Mouse (Mus musculus) thymus, postnatal 25 days (tissue): ENCODE results near the gene Stac2.

Experiments used
- DNase-seq: peaks from one replicate; pipeline ENCODE4 v3.0.0; 2022

Stac2 gene

DNA sequence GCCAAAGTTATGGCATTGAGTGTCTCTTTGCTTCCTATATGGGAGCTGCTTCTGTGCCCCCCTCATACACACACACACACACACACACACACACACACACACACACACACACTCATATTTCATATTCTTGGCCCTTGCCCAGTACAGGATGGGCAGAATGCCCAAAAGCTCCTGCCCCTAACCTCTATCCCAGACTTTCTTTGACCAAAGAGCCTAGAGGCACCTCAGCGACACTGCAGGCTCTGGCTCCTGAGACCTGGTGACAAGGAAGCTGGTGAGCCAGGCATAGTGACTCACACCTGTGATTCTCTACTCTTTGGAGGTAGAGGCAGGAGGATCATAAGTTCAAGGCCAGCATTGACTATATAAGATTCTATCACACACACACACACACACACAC lies 32.6 kb downstream of the Stac2 start:
- no peak for DNase-seq

DNA sequence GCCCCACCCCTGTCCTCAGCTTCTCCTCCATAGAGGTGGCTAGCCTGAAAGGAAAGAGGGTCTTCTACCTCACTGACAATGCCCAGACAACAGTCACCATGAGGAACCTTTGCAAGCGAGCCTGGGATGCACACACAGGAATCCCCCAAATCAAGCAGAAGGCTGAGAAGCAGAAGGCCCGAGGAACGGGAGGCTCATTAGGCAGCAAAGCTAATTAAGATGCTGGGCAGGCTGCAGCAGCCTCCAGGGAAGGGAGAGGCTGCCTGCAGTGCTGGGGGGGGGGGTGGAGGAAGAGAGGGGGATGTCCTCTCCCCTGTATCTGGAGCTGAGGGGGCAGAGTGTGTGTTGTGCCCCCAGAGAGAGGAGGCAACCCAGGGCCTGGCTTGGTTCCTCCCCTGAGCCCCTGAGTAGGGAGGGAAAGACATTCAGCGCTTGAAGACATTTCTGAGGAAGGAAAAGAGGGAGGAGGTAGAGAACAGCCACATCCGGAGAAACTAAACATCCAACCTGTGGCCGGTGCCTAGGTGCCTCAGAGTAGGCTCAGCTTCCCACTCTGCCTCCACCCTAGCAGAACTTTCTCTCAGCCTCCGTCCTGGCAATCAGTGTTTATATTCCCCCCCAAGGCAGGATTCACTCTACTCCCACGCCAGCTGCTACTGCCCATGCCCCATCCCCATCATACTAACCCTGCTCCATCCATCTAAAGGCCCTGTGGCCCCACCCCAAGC lies 33.2 kb downstream of the Stac2 start:
- DNase-seq = peak; percentile 39

DNA sequence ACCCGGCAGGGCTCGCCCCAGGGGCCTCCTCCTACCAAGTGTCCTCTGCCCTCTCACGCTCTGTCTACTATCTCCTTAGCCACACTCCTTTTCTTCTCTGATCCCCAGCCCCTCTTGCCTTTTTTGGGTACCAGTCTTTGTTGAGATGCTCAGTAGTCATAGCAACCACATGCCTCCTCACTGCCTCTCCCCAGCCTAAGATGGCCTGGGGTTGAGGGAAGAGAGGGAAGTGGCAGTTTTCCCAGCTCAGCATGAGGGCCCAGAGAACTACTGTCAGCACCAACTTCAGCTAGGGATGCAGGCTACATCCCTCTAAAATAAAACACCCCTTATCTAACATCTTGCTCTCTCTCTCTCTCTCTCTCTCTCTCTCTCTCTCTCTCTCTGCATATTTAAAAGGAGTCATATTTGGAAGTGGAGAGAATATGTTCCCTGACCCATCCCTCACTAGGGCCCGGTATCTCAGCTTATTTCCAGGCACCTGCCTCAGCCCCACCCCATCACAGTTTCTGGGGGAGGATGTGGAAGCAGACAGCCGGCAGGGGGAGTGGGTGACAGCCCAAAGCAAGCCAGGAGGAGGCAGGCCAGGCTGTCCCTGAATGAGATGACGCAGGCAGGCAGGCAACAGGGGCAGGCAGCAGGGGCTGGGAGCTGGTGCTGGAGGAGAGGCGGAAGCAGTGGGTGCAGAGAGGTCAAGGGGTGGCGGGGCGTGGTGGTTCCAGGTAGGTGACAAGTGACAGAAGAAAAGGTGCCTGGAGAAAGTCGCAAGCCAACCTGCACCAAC lies 34.2 kb downstream of the Stac2 start:
- DNase-seq = peak; percentile 84

DNA sequence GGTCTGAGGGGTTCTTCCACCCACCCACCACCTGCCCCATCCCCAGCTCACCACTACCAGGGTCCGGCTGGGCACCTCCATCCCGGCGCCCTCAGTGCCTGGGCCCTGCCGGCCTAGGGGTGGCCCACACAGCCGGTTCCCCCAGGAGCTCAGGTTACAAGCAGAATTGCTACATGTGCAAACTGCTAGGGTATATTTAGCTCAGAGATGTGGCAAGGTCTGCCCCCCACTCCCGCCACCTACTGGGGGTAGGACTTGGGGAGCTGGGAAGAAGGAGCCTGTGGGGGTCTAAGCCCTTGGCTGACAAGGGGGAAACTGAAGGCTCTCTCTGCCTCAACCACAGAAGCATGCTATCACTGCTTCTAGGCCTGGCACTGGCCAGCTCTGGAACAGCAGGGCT lies 35.0 kb downstream of the Stac2 start:
- DNase-seq = no peak

DNA sequence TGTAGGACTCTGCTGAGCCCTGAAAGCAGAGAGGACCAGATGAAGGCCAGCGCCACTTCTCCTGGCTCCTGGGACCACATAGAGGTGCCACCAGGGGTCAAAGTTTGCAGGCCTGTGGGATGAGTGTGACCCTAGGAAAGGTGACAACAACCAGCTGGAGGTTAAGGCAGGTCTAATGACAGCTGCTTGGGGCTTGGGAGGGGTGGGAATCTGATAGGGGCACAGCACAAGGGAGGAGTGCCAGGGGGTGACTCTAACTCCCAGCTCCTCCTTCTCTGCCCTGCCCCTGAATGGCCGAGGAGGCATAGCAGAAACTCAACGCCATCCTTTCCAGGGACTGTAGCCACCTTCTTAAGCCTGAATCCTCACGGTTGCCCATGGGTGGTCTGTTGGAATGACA lies 36.4 kb downstream of the Stac2 start:
- DNase-seq = no peak

DNA sequence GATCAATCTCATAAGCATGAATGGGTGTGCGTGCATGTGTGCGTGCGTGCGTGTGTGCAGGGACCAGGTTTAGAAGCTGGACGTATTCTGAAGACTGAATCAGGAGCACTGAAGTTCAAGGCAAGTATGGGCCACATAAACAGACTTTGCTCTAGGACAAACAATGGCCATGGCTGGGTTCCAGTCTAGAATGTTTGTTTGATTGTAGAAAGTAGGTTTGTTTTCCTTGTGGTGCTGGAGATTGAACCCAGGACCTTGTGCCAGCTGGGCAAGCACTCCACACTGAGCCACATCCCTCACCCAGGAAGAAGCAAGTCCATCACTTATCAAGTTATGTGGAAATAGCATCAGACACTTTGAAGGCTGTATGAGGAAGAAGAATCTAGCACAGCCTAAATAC lies 37.1 kb downstream of the Stac2 start:
- no peak for DNase-seq

DNA sequence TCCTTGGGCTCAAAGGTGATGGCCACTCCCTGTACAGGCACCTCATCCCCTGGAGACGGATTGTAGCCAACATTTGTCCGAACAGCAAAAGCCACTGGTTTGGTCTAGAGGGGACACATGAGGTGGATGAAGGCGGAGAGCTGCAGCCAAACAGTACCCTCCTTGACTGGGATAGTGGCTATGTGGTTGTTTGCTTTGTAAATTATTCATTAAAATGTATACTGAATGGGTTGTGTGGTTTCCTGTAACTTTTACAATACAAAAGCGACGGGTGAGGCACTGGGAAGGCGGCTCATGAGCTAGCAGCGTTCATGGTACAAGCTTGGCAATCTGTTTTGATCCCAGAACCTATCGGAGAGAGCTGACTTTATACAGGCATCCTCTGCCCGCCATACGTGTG lies 40.4 kb downstream of the Stac2 start:
- no peak for DNase-seq

DNA sequence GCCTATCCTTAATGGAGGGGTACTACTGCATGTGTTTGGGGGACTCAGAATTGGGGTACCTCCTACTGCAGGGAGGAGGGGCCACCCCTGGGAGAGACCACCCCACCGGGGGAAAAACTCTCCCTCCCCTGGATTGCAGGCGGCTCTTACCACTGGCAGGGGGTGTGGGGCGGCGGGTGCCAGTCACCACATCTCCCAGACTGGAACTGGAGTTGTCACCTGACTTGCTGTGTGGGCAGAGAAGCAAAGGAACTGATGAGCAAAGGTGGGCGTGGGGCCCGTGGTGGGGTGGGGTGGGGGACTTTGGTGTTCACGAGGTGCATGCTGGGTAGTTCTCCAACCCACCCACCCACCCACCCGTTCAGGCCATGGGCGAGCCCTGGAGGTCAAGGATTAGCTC lies 41.5 kb downstream of the Stac2 start:
- DNase-seq = no peak

DNA sequence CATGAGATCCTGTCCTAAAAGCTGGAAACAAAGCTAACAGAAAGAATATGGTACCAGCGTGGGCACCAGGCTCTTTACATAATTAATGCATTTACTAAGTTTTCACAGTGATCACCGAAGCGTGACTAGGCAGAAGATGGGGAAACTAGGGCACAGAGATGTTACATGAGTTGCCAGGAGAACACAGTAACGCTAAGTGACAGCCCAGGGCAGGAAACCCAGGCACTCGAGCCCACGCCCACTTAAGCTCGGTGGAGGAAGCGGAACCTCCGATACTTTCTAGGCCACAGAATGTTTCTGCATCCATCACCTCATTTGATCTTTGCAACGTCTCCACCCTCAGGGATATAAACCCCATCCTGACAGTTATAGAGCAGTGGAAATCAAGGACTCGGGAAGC lies 45.2 kb downstream of the Stac2 start:
- DNase-seq = no peak

DNA sequence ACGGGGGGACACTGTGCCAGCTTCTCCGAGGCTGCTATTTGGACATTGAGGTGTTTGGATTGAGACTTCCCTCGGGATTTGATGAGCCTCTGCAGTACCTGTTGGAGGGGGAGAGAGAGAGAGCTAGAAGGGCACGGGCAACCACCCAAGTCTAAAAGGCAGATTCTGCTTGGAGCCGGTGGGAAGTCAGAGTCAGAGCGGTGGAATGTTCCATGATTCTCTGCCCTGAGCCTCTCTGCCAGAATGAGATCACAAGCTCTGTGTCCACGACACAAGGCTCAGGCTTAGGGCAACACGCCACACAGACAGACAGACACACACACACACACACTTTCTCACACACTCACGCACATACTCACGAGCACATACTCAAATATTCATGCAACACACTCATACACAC lies 47.6 kb downstream of the Stac2 start:
- no peak for DNase-seq

DNA sequence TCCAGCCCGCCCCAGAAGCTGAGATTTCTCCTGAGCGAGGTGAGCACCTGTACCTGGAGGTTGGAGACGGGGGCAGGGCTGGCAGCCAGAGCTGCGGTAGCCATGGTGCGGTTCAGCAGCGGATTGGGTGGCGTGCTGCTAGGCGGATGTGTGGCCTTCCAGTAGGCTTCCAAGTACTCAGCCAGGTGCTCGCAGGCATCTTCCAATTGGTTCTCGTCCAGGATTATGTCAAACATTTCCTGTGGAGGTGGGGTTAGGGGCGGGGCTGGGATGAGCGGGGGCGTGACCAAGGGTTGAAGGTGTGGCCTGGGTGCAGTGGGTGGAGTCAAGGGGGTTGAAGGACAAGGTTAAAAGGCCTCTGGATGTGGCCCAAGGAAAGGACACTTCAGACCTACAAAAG lies 48.2 kb downstream of the Stac2 start:
- DNase-seq = no peak

DNA sequence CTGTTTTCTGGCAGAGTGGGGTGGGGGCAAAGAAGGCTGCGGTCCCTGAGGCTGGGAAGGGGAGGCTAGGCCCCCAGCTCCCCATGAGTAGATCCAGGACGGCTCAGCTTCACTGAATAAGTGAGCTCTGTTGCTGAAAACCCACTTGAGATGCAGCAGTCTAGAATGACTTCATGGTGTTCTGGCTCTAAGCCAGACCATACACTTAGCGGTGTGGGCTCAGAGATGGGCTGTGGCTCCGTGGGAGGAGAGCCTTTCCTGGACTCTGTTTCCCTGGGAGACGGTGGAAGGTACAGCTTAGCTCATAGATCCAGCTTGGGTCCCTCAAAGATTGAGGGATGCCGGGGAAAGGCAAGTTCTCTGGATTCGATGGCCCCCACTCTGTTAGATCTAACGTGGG lies 49.1 kb downstream of the Stac2 start:
- no peak for DNase-seq

DNA sequence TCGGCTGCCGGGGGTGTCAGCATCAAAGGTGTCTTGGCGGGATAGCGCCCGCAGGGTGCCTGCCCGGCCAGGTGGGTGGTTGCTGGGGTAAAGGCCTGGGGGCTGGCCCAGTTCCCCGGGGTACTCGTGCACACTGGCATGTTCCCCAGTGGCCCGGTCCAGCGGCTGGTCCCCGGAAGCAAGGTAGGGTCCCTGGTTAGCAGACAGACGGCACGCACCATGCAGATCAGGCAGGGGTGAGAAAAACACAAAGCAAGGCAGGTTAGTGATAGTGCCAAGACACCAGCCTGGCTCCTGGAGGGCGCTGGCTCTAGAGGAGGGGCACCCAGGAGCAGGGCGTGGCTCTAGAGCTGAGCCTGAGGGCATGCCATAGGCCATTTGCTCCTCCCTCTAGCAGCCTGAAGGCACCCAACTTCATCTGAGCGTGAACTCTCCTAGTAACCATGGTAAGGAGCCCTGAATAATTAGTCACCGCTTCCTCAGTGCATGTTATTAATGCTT lies 50.0 kb downstream of the Stac2 start:
- DNase-seq = no peak

DNA sequence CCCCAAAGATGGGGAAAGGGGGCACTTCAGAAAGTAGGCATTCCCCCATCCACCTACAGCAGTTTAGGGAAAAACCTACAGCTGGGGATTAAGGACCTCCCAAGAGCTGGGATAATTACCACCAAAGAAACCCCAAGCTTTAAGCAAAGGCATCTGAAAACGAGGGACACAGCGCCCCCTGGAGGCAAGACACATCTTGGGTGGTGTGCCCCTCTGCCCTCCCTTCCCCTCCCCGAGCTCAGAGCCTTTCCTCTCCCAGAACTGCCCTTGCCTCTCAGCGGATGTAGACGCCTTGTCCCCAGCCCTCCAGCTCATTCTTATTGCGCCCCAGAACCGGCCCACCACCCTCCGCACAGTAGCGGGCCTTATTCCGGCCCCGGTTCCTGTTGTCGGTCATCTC lies 50.6 kb downstream of the Stac2 start:
- peak; percentile 96 for DNase-seq

DNA sequence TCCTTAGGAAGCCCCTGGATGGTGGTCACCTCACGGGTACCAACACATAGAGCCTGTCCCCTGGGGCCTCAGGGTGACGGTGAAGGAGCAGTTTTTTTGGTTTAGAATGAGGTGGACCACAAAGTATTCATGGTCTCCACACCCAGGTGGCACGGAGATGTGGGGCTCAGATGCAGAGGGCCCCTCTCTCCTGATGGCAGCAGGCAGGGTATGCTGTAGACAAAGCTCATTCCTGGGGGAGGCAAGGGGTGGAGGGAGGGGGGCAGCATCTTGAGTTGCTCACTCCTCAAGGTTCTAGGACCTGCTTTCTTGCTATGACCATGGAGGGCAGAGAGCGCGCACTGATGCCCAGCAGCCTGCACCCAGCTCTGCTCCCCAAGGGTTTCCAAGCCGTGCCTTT lies 51.3 kb downstream of the Stac2 start:
- peak; percentile 58 for DNase-seq

DNA sequence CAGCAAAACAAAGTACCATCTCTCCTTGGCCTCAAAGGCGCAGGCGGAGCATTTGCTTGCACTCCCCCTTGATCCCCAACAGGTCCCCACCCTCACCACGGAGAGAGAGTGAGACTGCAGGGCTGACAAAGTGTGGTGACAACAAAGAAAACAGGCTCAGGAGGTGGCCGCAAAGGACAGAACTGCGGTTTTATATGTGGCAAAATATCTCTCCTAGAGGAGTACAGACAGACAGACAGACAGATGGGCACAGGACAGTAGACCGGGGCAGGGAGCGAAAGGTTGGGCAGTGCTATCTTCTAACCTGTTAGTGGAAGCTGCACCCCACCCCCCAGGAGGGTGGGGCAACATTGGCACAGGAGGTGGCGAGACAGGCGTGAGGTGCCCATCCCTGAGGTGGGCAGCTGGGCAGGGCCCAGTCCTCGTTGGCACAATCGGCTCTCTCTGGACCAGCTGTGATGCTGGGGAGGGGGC lies 51.9 kb downstream of the Stac2 start:
- peak; percentile 85 for DNase-seq

DNA sequence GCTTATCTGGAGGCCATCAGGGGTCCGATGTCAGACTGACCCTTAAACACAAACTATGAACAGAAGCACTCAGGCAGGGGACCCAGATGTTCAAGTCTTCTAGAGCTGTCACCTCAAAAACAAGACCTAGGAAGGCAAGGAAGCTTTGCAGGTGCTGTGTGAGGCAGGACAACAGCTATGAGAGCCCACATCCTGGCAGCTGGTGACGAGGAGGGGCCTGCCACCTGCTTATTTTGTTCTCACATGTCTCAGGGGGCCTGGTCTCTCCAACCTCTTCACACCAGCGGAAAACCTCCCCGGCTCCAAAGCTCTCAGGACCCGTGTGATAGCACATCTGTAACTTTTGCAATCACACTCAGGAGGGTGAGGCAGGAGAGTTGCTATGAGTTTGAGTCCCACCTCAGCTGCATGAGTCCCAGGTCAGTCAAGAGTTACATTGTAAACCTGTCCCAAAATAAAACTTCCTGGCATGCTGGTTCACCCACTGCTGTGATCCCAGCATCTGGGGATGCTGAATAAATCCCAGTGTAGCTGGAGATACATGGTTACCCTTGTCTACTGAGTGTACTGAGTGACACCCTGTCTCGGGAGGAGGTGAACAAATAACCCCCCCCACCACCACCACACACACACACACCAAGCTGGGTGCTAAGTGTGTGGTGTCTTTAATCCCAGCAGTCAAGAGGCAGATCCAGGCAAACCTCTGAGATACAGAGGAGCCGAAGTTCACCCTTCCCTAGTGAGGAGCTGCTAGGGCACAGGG lies 52.7 kb downstream of the Stac2 start:
- peak; percentile 90 for DNase-seq

DNA sequence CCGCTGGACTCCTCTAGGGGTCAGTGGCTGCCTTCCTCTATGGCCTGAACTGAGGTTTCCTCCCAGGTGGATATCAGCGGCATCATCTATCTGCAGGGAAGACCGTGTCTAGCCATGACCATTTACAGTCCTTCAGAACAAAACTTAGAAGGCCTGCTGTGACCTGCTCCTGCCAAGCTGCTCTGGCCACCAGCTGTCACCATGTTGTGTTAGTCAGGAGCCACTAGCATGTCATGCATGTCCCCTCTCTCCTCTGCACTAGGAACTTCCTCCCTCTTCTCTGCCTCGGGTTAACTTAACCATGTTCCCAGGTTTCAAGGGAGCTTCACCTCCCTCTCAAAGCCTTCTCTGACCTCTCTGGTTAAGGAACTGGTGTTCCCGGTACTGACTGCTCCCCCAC lies 53.5 kb downstream of the Stac2 start:
- DNase-seq = peak; percentile 42

DNA sequence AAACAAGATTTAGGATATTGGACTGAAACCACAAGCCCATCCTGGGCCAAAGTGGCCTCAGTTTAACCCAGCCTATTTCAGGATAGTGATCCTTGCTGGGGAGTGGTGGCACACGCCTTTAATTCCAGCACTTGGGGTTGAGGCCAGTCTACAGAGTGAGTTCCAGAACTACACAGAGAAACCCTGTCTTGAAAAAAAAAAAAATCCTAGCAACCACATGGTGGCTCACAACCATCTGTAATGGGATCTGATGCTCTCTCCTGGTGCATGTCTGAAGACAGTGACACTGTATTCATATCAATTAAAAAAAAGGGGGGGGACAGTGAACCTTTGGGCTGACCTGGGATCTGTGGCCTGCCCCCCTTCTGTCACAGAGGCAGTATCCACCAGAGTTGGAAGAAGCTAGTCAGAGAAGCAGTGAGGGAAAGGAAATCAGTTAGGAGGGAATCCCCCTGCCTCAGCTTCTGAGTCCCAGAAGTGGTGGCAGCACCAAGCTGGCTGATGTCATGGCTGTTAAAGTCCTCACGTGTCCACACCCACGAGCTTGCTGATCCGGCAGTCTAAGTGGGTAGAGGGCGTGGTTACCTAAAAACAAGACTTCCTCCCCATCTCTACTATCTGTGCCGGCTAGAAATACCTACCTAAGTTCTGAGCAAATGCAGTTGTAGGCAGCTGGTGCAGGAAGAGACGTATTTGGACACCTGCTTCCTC lies 54.2 kb downstream of the Stac2 start:
- peak; percentile 75 for DNase-seq

DNA sequence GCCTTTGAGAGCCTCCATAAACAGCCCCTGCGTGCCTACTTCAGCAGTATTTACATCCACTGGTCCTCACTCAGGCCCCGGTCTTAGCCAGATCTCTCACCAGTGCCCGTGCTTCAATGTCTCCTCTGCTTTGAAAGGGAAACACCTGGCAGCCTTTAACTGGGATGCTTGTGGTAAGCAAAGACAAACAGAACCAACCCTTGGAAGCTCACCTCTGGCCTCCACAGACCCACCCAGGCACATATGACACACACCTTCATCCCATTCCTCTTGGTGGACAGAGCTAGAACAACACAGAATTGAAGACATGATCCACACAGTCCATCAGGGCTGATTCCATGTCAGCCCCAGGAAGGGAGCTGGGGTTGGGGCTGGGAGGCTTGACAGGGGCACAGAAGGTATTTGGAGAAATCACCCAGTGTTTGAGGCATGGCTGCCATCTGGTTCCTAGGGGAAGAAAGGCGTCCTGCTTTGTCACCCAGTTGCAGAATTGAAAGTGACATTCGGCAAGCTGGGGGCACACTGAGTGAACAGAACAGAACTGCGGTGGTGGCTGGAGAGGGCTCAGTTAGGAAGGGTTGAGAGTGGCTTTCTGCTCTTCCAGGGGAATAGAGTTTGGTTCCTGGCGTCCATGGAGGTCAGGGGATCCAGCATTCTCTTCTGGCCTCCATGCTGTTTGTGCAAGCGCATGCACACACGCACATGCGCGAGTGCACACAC lies 55.0 kb downstream of the Stac2 start:
- DNase-seq = peak; percentile 61

DNA sequence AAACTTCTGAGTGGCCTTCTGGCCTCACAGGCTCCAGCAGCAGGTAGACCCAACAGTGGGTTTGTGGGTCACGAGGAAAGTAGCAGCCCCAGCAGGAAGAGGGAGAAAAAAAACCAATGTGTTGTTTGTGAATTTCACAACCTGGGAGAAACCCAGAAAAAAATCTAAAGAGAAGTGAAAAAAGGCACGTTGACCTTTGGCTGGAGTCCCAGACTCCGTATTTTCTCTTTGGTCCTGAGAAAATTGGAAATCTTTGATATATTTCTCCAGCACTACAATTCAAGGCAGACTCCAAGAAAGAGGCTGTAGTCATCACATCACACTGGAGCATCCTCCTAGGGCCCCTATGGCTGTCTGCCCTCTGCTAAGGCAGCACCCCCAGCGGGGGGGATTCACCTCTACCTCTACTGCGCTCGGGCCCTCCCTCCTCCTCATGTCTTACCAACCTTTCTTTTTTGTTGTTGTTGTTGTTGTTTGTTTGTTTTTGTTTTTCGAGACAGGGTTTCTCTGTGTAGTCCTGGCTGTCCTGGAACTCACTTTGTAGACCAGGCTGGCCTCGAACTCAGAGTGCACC lies 55.8 kb downstream of the Stac2 start:
- peak; percentile 42 for DNase-seq

DNA sequence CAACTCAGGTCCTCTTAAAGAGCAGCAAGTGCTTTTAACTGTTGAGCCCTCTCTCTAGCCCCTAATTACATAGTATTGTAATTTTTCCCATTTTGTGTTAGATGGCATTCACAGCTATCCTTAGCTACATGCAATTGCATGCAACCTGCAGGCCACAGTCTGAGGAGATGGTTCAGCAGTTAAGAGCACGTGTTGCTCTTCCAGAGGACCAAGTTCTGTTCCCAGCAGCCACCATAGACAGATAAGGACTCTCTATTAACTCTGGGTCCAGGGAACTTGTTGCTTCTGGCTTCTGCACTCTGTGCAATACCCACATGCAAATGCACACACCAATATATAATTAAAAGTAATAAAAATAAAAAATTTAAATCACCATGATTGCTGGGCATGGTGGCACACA lies 56.6 kb downstream of the Stac2 start:
- DNase-seq = no peak
